20 mouse cellular contexts compared by ENCODE assay signal in the genomic region with DNA sequence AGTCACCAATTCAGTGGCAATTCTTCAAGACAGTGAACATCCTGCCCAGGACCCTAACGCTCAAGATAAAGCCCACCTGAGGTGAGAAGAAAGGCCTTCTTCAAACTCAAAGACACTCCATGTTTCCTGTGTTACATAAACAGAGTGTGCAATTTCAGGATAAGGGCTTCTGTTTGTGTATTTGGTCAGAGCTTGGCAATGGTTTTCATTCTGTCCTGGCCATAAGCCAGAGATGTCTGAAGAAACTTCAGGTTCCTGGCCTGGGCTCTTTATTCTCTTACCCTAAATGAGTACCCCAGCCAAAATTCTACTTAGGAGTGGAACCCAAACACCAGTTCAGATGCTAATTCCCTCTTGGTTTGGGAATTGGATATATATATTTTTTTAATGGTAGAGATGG.
DNase-seq lines count a peak whose midpoint lies in the region; ATAC-seq and TF ChIP-seq lines count a peak whose summit lies in the region.
"Had no signal": no experiment of that assay in that cellular context is flagged by ENCODE, and none has a peak within 500 bp of the region (broad histone marks: within the 10 kb centered on the region; RNA-seq: fewer than 3 reads in every experiment).

No protein-coding gene starts in this region.

- intact Hi-C loops in gastrocnemius, adult 2 months (cut with DNase I): no loop called here

- ATAC-seq in midbrain, postnatal 0 days (ENCODE audit: low FRiP score): no peak
- ATAC-seq: midbrain, embryonic 16.5 days; Patski had no signal

- peak; percentile 19 for DNase-seq in gastrocnemius, adult 18-20 months (ENCODE audit: low spot score)
- no peak for DNase-seq in gastrocnemius, adult 2 months
- peak; percentile 36 for DNase-seq in kidney, adult 2 months
- DNase-seq in kidney, postnatal 14 days: no peak
- peak; percentile 66 for DNase-seq in lung, postnatal 25 days (ENCODE audit: low spot score)
- DNase-seq in midbrain, postnatal 0 days (ENCODE audit: low spot score): no peak
- no peak for DNase-seq in thymus, postnatal 25 days
- DNase-seq: embryo, embryonic 11 days; gastrocnemius, postnatal 25 days; kidney, adult 9 months; liver, embryonic 13.5 days; right cerebral cortex, postnatal 14 days; thymus, adult 18-20 months had no signal

- no peaks in the 10 kb centered on the region for H3K27me3 ChIP-seq in kidney, adult 2 months (replicated peaks; ENCODE audit: control insufficient read depth, insufficient read depth, low read length)
- 0 out of 2 replicates have a peak, but pooled peaks cover 4% of the 10 kb centered on the region for H3K27me3 ChIP-seq in midbrain, postnatal 0 days (ENCODE audit: insufficient read depth, low read length)
- H3K27me3 ChIP-seq: forebrain, embryonic 12.5 days; heart, embryonic 13.5 days; liver, embryonic 13.5 days; Patski; stomach, embryonic 15.5 days had no signal

- H3K4me1 ChIP-seq in kidney, adult 2 months (ENCODE audit: control insufficient read depth, insufficient read depth, low read length): no peaks in the 10 kb centered on the region; the same call in 1 of the 2 replicates
- H3K4me1 ChIP-seq in brown adipose tissue, adult 24 weeks (ENCODE audit: control insufficient read depth, insufficient read depth, insufficient read length, low read length): no peaks in the 10 kb centered on the region; the same call in 1 of the 2 replicates
- no peaks in the 10 kb centered on the region for H3K4me1 ChIP-seq in midbrain, postnatal 0 days (ENCODE audit: insufficient read depth, low read length)
- H3K4me1 ChIP-seq: forebrain, embryonic 12.5 days; liver, embryonic 13.5 days; stomach, embryonic 15.5 days had no signal

- H3K4me3 ChIP-seq in gastrocnemius, adult 2 months: no peak overlapping the region
- no peak overlapping the region for H3K4me3 ChIP-seq in kidney, adult 2 months (ENCODE audit: insufficient read depth, low read depth, low read length)
- no peak overlapping the region for H3K4me3 ChIP-seq in brown adipose tissue, adult 24 weeks (ENCODE audit: insufficient read depth, low read depth, low read length)
- H3K4me3 ChIP-seq in midbrain, postnatal 0 days (ENCODE audit: low read depth, low read length): no peak overlapping the region
- H3K4me3 ChIP-seq: forebrain, embryonic 12.5 days; heart, embryonic 13.5 days; hindbrain, embryonic 10.5 days; liver, embryonic 13.5 days; stomach, embryonic 15.5 days had no signal

- no peaks in the 10 kb centered on the region for H3K36me3 ChIP-seq in kidney, adult 2 months (ENCODE audit: control insufficient read depth, insufficient read depth, low read length)
- no peaks in the 10 kb centered on the region for H3K36me3 ChIP-seq in midbrain, postnatal 0 days (ENCODE audit: insufficient read depth, low read length)
- H3K36me3 ChIP-seq: forebrain, embryonic 12.5 days; heart, embryonic 13.5 days; hindbrain, embryonic 10.5 days; liver, embryonic 13.5 days; stomach, embryonic 15.5 days had no signal

- no peaks in the 10 kb centered on the region for H3K9me3 ChIP-seq in midbrain, postnatal 0 days (ENCODE audit: low read length)
- H3K9me3 ChIP-seq: forebrain, embryonic 12.5 days; heart, embryonic 13.5 days; hindbrain, embryonic 10.5 days; liver, embryonic 13.5 days; stomach, embryonic 15.5 days had no signal

- no peak overlapping the region for H3K27ac ChIP-seq in gastrocnemius, adult 2 months
- H3K27ac ChIP-seq in kidney, adult 2 months (ENCODE audit: insufficient read depth, low read depth, low read length): no peak overlapping the region
- H3K27ac ChIP-seq in brown adipose tissue, adult 24 weeks (replicated peaks; ENCODE audit: low read depth, low read length): peak overlapping the region; percentile 72; the same call in 1 of the 2 replicates
- H3K27ac ChIP-seq in midbrain, postnatal 0 days (ENCODE audit: low read depth, low read length): no peak overlapping the region
- H3K27ac ChIP-seq: forebrain, embryonic 12.5 days; heart, embryonic 13.5 days; hindbrain, embryonic 10.5 days; liver, embryonic 13.5 days; stomach, embryonic 15.5 days had no signal

- no peak for TF ChIP-seq POLR2A in kidney, adult 2 months (IDR thresholded peaks at IDR 0.05; ENCODE audit: low read depth, low read length)

- H3K4me2 ChIP-seq in midbrain, postnatal 0 days (ENCODE audit: low read depth, low read length, poor library complexity, severe bottlenecking): no peak overlapping the region
- H3K4me2 ChIP-seq: forebrain, embryonic 12.5 days; heart, embryonic 13.5 days; liver, embryonic 13.5 days; stomach, embryonic 15.5 days had no signal

- no peak overlapping the region for H3K9ac ChIP-seq in midbrain, postnatal 0 days (replicated peaks; ENCODE audit: low read length, poor library complexity, severe bottlenecking)
- H3K9ac ChIP-seq: forebrain, embryonic 12.5 days; heart, embryonic 13.5 days; liver, embryonic 13.5 days; stomach, embryonic 15.5 days had no signal

- 59% methylated on average over 1 of the region's 1 CpGs for WGBS in kidney, adult 2 months
- 78% methylated on average over 1 of the region's 1 CpGs for WGBS in midbrain, postnatal 0 days

- TF ChIP-seq CTCF in gastrocnemius, adult 2 months (IDR thresholded peaks at IDR 0.05): no peak
- no peak for TF ChIP-seq CTCF in kidney, adult 2 months (conservative IDR thresholded peaks at IDR 0.05; ENCODE audit: insufficient read depth, insufficient read length, low read depth, low read length)
- TF ChIP-seq CTCF in midbrain, postnatal 0 days (IDR thresholded peaks at IDR 0.05): no peak

Comparison
In these comparisons a context has a peak if more than half of its experiments do, and no peak if none do; other contexts are left out.
1. DNase-seq: peak in gastrocnemius, adult 18-20 months (single experiment), kidney, adult 2 months (single experiment) and lung, postnatal 25 days (single experiment); none in gastrocnemius, adult 2 months (single experiment), kidney, postnatal 14 days (single experiment), midbrain, postnatal 0 days (single experiment) and thymus, postnatal 25 days (single experiment).